Mouse (Mus musculus) lung, embryonic 14.5 days (tissue): ENCODE results near the gene Clasp1. TPM values are rescaled to one million over a fixed set of nuclear protein-coding genes. Genes with fewer than 3 reads are reported as not detected.

Experiments used
- ATAC-seq: fragments of 200-750 bp; cut with Nextera tagmentation; 2 replicates; pipeline ENCODE4 v1.8.0; 2017; ENCODE audit warnings: mild to moderate bottlenecking, moderate TSS enrichment, moderate library complexity; ENCODE audit not compliant: insufficient read depth
- DNase-seq: peaks from one replicate; pipeline ENCODE4 v3.0.0-alpha.2; 2015
- H3K27ac ChIP-seq: fragments of 300-500 bp; sonication (generic); 2 replicates; pipeline ENCODE4 v1.5.1; 2014; ENCODE audit warnings: low read depth, mild to moderate bottlenecking, moderate library complexity
- H3K27me3 ChIP-seq: fragments of 300-500 bp; sonication (generic); 2 replicates; pipeline ENCODE4 v1.6.1; 2014; ENCODE audit warnings: low read length, control low read depth; ENCODE audit not compliant: insufficient read depth
- H3K36me3 ChIP-seq: fragments of 300-500 bp; sonication (generic); 2 replicates; pipeline ENCODE4 v1.6.1; 2014; ENCODE audit warnings: control low read depth; ENCODE audit not compliant: insufficient read depth
- H3K4me1 ChIP-seq: fragments of 300-500 bp; sonication (generic); 2 replicates; pipeline ENCODE4 v1.6.1; 2014; ENCODE audit warnings: antibody characterized with exemption, control low read depth; ENCODE audit not compliant: insufficient read depth
- H3K4me2 ChIP-seq: fragments of 300-500 bp; sonication (generic); 2 replicates; pipeline ENCODE4 v1.6.1; 2014; ENCODE audit warnings: mild to moderate bottlenecking
- H3K4me3 ChIP-seq: fragments of 300-500 bp; sonication (generic); 2 replicates; pipeline ENCODE4 v1.5.1; 2014; ENCODE audit warnings: low read depth, low read length
- H3K9ac ChIP-seq: fragments of 300-500 bp; sonication (generic); 2 replicates; pipeline ENCODE4 v1.6.1; 2014
- H3K9me3 ChIP-seq: fragments of 300-500 bp; sonication (generic); 2 replicates; pipeline ENCODE4 v1.6.1; 2016; ENCODE audit warnings: low read depth, low read length, control low read depth
- CTCF ChIP-seq: IDR thresholded peaks from 2 replicates; pipeline ENCODE4 v1.5.1; 2016; ENCODE audit warnings: antibody characterized with exemption, low read depth
- WGBS: fragments of 180-500 bp; shearing (Covaris S2); extraction: QIAGEN DNeasy Blood & Tissue Kit; methylation state at CpG from one replicate; pipeline ENCODE4 v1.1.7; 2014; 5-methylcytosine and 5-hydroxymethylcytosine counted together
- polyA plus RNA-seq: library from polyadenylated mRNA; unstranded; fragments of >200 nt; fragmentation: Nextera tagmentation; extraction: Ambion mirVana; gene quantifications from 2 replicates; pipeline ENCODE4 v1.2.1, GENCODE M21; 2014

Clasp1 gene
- polyA plus RNA-seq, 1 experiment from 2014 or later, result 60.7 TPM

- 69% methylated on average over 7 of the region's 7 CpGs for WGBS
- ATAC-seq, result no peak
- no peaks in the 10 kb centered on the region for H3K9me3 ChIP-seq
- no peak for TF ChIP-seq CTCF
- H3K4me3 ChIP-seq, result no peak overlapping the region
- no peaks in the 10 kb centered on the region for H3K27me3 ChIP-seq
- no peak overlapping the region for H3K27ac ChIP-seq
- no peak overlapping the region for H3K4me2 ChIP-seq
- no peak for DNase-seq
- H3K9ac ChIP-seq, result no peak overlapping the region
- peaks cover 57% of the 10 kb centered on the region for H3K36me3 ChIP-seq
- no peaks in the 10 kb centered on the region for H3K4me1 ChIP-seq
Observed at GRCm38 (mm10) chr1:118516256-118516655, 127.4 kb downstream of the Clasp1 start.

DNA sequence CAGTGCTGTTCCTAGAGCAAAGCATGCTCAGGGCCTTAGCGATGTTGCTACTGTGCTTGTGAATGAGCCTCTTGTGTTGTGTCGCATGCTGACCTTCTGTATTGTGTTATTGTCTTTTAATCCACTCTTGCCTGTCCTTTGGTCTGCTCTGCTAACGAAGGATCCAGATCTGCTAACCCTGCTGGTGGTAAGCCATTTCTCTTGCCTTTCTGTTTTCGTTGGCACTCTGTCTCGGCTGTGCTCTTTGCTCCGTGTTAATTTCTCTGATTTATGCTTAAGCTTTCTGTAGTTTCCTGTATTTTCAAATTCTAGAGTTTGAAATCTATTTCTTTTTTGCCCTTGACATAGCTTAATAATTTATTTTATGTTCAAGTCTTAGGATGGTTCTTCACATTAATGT is 134.3 kb downstream of the Clasp1 start:
- Histone ChIP-seq H3K9me3 (no peaks in the 10 kb centered on the region), H3K4me3 (no peak overlapping the region), H3K9ac (no peak overlapping the region), H3K36me3 (peaks cover 78% of the 10 kb centered on the region), H3K4me1 (no peaks in the 10 kb centered on the region), H3K27me3 (no peaks in the 10 kb centered on the region), H3K27ac (no peak overlapping the region), H3K4me2 (no peak overlapping the region)
- DNase-seq (no peak), ATAC-seq (no peak)
- no peak for TF ChIP-seq CTCF
- 89% methylated on average over 6 of the region's 6 CpGs for WGBS

- Histone ChIP-seq H3K36me3 (peaks cover 79% of the 10 kb centered on the region), H3K4me1 (no peaks in the 10 kb centered on the region), H3K9me3 (no peaks in the 10 kb centered on the region), H3K27ac (no peak overlapping the region), H3K4me3 (no peak overlapping the region), H3K27me3 (no peaks in the 10 kb centered on the region), H3K4me2 (no peak overlapping the region), H3K9ac (no peak overlapping the region)
- DNase-seq, result no peak
- 85% methylated on average over 9 of the region's 9 CpGs for WGBS
- ATAC-seq, result no peak
- TF ChIP-seq CTCF, result no peak
Observed at GRCm38 (mm10) chr1:118525336-118525735, 136.5 kb downstream of the Clasp1 start.

DNA sequence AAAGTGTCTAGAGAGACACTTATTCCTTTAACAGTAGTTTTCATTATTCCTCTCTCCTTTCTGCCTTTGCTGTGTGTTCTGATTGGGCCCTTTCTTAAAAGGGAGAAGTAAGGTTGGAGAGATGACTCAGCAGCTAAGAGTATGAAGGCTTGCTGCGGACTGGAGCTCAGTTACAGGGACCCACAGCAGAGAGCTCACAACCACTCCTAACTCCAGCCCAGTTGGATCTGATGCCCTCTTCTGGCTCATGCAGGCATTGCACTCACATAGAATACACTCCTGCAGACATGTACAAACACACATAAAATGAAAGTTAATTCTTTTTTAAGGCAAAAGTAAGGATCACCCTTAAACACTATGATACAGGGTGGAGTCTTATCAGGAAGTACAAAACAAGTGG is 140.4 kb downstream of the Clasp1 start:
- no peaks in the 10 kb centered on the region for H3K27me3 ChIP-seq
- no peak overlapping the region for H3K27ac ChIP-seq
- H3K9me3 ChIP-seq, result no peaks in the 10 kb centered on the region
- ATAC-seq (no peak), DNase-seq (no peak)
- no peak overlapping the region for H3K9ac ChIP-seq
- 100% methylated on average over 1 of the region's 1 CpGs for WGBS
- H3K4me2 ChIP-seq, result no peak overlapping the region
- no peak overlapping the region for H3K4me3 ChIP-seq
- no peaks in the 10 kb centered on the region for H3K4me1 ChIP-seq
- H3K36me3 ChIP-seq, result peaks cover 87% of the 10 kb centered on the region
- TF ChIP-seq CTCF, result peak; percentile 24

DNA sequence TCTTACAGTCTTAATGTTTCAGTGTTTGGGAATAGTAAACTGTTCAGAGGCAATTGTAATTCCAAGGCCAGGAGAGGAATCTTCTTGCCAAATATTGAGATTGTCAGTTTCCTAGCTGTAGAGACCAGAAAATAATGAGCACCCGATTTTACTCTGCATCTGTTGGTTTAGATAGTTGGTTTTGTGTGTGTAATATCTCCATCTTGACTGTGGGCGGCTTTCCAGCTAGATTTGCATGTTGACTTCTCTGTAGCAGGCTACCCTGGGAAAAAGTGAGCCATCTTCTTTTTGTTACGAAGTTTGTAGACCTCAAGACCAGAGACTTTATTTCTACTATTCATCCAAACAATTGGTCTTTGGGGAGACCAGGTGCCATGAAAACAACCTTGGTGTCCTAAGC is 142.4 kb downstream of the Clasp1 start:
- no peak for TF ChIP-seq CTCF
- Histone ChIP-seq H3K9ac (no peak overlapping the region), H3K27ac (no peak overlapping the region), H3K4me3 (no peak overlapping the region), H3K9me3 (no peaks in the 10 kb centered on the region), H3K27me3 (no peaks in the 10 kb centered on the region), H3K4me2 (no peak overlapping the region), H3K36me3 (peaks cover 90% of the 10 kb centered on the region), H3K4me1 (no peaks in the 10 kb centered on the region)
- DNase-seq (no peak), ATAC-seq (no peak)
- WGBS, result 87% methylated on average over 3 of the region's 3 CpGs

DNA sequence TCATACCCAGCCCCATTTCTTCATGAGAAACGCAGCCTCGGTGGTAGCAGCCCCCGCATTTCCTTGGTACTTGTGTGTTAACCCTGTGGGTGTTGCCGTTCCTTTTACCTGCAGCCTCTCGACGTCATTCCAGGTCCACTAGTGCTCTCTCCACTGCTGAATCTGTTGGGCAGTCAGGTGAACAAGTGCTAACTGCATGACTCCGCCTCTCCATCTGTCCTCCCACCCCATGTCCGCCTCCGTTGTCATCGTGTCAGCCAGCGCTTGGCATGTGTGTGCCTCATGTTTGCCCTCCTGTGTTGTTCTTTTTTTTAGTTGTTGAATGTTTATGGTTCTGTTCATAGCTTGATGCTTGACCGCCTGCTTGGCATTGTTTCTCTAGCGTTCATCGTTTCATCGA is 147.2 kb downstream of the Clasp1 start:
- no peak for ATAC-seq

GRCm38 (mm10) chr1:118539046-118539445 is 150.2 kb downstream of the Clasp1 start:
- 83% methylated on average over 6 of the region's 6 CpGs for WGBS
- peaks cover 76% of the 10 kb centered on the region for H3K36me3 ChIP-seq

More for the DNA sequence above, 147.2 kb downstream of the Clasp1 start:
- H3K36me3 ChIP-seq, result peaks cover 76% of the 10 kb centered on the region
- no peaks in the 10 kb centered on the region for H3K4me1 ChIP-seq
- no peak overlapping the region for H3K4me2 ChIP-seq
- H3K9me3 ChIP-seq, result no peaks in the 10 kb centered on the region
- no peaks in the 10 kb centered on the region for H3K27me3 ChIP-seq
- no peak overlapping the region for H3K27ac ChIP-seq
- DNase-seq, result no peak
- no peak overlapping the region for H3K9ac ChIP-seq
- TF ChIP-seq CTCF, result no peak
- WGBS, result 87% methylated on average over 15 of the region's 15 CpGs
- no peak overlapping the region for H3K4me3 ChIP-seq

DNA sequence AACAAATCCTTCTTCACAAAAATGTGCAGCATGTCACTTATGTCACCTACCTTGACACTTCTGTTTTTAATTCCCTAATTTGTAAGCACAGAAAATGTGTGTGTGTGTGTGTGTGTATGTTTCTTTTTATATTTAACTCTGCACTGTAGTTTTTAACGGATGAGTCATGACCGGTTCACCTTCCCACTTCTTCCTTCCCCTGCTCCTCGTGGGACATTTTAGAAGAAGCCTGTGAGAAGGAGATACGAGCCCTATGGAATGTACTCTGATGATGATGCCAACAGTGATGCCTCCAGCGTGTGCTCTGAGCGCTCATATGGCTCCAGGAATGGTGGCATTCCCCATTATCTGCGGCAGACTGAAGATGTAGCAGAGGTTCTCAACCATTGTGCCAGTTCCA is 154.0 kb downstream of the Clasp1 start:
- no peaks in the 10 kb centered on the region for H3K9me3 ChIP-seq
- H3K27ac ChIP-seq, result no peak overlapping the region
- H3K9ac ChIP-seq, result no peak overlapping the region
- ATAC-seq, result no peak
- H3K4me1 ChIP-seq, result no peaks in the 10 kb centered on the region
- no peak overlapping the region for H3K4me3 ChIP-seq
- DNase-seq, result no peak
- H3K36me3 ChIP-seq, result peaks cover 81% of the 10 kb centered on the region
- no peak overlapping the region for H3K4me2 ChIP-seq
- no peaks in the 10 kb centered on the region for H3K27me3 ChIP-seq
- 87% methylated on average over 7 of the region's 7 CpGs for WGBS
- TF ChIP-seq CTCF, result no peak

More at GRCm38 (mm10) chr1:118539046-118539445, 150.2 kb downstream of the Clasp1 start:
- Histone ChIP-seq H3K27ac (no peak overlapping the region), H3K9ac (no peak overlapping the region), H3K4me3 (no peak overlapping the region), H3K4me2 (no peak overlapping the region), H3K27me3 (no peaks in the 10 kb centered on the region), H3K4me1 (no peaks in the 10 kb centered on the region), H3K9me3 (no peaks in the 10 kb centered on the region)
- DNase-seq (no peak), ATAC-seq (no peak)
- no peak for TF ChIP-seq CTCF
